Mouse (Mus musculus): ENCODE results near the gene Mrgpra2b.
"Not testable (repeated sequence)": the region's sequence is repeated elsewhere in the genome, so short reads cannot be mapped to it uniquely, and the experiment has no call there.

Gene Mrgpra2b

DNA sequence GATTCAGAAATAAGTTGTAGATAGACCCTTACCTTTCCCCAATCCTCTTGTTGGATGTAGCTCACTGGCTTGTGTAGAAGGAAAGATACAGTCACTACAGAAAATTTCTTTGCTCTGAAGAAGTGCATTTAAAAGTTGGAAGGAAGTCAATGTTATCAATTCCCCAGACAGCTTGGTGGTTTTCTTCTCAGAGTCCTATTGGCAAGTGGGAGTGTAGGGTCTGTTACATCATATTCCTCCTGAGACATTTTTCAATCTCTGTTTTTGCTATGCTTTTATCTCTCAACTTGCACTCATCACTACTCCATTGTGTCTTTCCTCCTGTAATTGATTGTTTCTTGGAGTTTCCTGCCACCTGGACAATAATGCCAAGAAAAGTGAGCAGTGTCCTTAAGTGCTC lies at the start of gene Mrgpra2b:
Gene Mrgpra2b (minus strand): TSS at position 101 of the 400 bp plus-strand sequence.
- DNase-seq, result no peak

DNA sequence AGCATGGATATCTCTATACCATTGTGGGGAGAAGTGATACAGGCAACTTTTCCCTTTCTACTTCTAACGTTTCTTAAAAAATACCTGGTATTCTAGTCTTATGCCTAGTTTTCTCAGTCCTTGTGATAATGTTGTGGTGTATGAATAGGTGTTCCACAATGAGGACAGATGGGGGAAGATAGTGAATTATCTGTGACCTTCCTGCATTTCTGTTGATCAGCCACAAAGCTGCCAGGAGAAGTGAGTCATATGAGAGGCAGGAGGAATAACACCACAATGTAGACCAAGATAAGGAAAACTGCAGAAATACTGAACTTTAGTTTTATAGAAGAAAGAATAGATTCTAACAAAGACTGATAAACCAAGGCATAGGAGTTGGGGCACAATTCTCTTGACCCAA lies 12.3 kb downstream of the Mrgpra2b start:
- DNase-seq, result no peak

DNA sequence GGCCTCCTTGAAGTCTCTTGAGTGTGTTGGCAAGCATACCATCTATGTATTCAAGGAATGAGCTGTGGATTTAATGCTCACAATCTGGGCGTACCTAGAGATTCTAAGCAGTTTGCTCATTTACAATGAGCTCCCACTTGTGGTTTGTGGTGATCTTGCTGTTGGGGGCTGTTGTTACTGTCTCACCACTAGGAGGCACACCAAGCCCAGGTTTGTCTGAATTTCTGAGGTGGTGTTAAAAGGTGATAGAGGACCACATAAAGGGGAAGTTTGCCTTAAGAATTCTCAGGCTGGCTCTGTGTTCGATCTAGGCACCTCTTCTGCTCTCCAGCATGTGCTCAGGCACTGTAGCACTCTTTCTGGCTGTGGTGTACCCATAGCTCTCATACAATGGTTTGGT lies 13.6 kb downstream of the Mrgpra2b start:
- DNase-seq, result no peak

DNA sequence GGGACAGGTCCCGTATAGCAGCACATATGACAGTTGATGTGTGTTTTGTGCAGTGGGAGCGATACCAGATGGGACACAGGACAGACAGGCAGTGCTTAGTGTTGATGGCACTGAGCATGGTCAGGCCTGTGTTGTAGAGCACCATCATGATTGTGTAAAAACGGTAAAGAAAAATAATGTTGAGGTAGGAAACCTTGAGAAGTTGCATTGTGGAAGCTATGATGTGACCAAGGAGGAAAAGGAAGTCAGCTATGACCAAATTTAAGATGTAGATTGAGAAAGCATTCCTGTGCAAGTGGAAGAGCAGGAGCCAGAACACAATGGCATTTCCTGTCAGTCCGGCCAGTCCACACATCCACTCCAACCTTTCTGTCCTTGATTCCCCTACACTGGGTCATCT lies 25.7 kb downstream of the Mrgpra2b start:
- DNase-seq, result no peak

DNA sequence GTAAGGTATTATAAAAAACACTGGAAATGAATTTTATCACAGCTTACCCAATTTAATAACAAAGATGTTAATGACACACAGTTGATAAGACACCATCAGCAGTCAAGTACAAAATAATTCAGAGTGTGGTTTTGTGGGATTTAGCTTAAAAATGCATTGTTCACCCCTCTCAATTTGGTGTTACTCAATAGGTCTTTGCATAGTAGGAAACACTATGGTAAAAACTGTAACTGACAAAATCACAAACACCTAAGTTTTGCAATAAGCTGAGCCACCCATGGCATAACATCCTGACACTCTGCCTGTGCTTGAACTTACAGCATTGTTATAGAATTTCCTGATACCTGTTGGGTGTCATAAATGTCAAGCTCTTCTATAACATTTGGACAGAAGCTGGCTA lies 37.4 kb downstream of the Mrgpra2b start:
- not testable (repeated sequence) for DNase-seq

DNA sequence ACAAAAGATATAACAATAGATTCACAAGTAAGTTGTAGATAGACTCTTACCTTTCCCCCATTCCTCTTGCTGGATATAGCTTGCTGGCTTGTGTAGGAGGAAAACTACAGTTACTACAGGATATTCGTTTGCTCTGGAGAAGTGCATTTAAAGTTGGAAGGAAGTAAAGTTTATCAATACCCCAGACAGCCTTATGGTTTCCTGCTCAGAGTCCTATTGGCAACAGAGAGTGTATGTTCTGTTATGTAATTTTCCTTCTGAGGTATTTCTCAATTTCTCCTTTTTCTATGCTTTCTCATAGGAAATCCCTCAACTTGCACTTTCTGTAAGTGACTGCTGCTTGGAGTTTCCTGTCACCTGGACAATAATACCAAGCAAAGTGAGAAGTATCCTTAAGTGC lies 39.2 kb downstream of the Mrgpra2b start:
- DNase-seq, result not testable (repeated sequence)

DNA sequence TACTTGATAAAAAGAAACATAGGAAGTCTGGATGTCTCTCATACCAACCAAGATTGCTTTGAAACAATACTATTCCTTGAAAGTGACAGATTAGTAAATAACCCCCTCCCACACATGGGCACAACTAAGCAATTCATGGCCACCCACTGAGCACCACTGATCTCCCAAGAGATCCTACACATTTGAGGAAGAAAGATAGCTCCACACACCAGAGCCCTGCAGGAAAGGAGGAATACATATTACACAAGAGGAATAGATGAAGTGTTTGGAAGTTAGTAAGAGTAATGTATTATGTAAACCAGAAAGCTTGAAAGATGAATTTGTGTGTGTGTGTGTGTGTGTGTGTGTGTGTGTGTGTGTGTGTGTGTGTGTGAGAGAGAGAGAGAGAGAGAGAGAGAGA lies 45.5 kb downstream of the Mrgpra2b start:
- DNase-seq, result not testable (repeated sequence)

DNA sequence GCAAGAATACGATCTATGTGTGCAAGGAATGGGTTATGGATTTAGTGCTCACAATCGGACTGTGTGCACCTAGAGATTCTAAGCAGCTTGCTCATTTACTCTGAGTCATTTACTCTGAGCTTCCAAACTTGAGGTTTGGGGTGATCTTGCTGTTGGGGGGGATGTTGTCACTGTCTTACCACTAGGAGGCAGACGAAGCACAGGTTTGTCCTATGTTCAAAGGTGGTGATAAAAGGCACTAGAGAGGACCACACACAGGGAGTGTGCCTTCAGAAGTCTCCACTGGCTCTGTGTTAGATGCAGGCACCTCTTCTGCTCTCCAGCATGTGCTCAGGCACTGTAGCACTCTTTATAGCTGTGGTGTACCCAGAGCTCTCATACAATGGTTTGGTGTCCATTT lies 54.8 kb downstream of the Mrgpra2b start:
- DNase-seq, result not testable (repeated sequence)

DNA sequence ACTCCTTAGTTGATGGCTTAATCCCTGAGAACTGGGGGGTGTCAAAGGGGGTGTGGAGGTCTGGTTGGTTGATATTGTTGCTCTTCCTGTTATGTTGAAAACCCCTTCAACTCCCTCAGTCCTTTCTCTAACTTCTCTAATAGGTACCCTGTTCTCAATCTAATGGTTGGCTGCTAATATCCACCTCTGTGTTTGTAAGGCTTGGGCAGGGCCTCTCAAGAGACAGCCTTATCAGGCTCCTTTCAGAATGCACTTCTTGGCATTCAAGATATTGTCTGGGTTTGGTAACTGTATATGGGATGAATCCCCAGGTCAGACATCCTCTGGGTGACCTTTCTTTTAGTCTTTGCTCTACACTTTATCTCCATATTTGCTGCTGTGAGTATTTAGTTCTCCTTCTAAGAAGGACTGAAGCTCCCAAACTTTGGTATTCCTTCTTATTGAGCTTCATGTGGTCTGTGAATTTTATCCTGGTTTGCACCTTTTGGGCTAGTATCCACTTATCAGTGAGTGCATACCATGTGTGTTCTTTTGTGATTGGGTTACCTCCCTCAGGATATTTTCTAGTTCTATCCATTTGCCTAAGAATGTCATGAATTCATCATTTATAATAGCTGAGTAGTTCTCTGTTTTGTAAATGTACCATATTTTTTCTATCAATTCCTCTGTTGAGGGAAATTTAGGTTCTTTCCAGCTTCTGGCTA lies 63.2 kb downstream of the Mrgpra2b start:
- DNase-seq, result not testable (repeated sequence)

DNA sequence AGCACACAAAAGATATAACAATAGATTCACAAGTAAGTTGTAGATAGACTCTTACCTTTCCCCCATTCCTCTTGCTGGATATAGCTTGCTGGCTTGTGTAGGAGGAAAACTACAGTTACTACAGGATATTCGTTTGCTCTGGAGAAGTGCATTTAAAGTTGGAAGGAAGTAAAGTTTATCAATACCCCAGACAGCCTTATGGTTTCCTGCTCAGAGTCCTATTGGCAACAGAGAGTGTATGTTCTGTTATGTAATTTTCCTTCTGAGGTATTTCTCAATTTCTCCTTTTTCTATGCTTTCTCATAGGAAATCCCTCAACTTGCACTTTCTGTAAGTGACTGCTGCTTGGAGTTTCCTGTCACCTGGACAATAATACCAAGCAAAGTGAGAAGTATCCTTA lies 76.6 kb downstream of the Mrgpra2b start, which contains the start of gene Mrgpra2a:
Gene Mrgpra2a (minus strand): TSS at position 125 of the 400 bp plus-strand sequence.
- not testable (repeated sequence) for DNase-seq

DNA sequence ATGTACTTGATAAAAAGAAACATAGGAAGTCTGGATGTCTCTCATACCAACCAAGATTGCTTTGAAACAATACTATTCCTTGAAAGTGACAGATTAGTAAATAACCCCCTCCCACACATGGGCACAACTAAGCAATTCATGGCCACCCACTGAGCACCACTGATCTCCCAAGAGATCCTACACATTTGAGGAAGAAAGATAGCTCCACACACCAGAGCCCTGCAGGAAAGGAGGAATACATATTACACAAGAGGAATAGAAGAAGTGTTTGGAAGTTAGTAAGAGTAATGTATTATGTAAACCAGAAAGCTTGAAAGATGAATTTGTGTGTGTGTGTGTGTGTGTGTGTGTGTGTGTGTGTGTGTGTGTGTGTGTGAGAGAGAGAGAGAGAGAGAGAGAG lies 82.9 kb downstream of the Mrgpra2b start:
- DNase-seq, result not testable (repeated sequence)

DNA sequence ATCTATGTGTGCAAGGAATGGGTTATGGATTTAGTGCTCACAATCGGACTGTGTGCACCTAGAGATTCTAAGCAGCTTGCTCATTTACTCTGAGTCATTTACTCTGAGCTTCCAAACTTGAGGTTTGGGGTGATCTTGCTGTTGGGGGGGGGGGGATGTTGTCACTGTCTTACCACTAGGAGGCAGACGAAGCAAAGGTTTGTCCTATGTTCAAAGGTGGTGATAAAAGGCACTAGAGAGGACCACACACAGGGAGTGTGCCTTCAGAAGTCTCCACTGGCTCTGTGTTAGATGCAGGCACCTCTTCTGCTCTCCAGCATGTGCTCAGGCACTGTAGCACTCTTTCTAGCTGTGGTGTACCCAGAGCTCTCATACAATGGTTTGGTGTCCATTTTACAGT lies 92.2 kb downstream of the Mrgpra2b start:
- not testable (repeated sequence) for DNase-seq

DNA sequence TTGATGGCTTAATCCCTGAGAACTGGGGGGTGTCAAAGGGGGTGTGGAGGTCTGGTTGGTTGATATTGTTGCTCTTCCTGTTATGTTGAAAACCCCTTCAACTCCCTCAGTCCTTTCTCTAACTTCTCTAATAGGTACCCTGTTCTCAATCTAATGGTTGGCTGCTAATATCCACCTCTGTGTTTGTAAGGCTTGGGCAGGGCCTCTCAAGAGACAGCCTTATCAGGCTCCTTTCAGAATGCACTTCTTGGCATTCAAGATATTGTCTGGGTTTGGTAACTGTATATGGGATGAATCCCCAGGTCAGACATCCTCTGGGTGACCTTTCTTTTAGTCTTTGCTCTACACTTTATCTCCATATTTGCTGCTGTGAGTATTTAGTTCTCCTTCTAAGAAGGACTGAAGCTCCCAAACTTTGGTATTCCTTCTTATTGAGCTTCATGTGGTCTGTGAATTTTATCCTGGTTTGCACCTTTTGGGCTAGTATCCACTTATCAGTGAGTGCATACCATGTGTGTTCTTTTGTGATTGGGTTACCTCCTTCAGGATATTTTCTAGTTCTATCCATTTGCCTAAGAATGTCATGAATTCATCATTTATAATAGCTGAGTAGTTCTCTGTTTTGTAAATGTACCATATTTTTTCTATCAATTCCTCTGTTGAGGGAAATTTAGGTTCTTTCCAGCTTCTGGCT lies 100.7 kb downstream of the Mrgpra2b start:
- DNase-seq, result not testable (repeated sequence)
